Mouse (Mus musculus) kidney, adult 2 months (tissue): ENCODE results near the gene Zbtb4.
A peak's percentile ranks its signal among the peaks of the same experiment; 100 is the strongest.

Experiments used
- CTCF ChIP-seq: fragments of 200-500 bp; conservative IDR thresholded peaks from 2 replicates; pipeline ENCODE4 v1.5.1; 2011; ENCODE audit warnings: low read depth, mild to moderate bottlenecking, control low read depth, low read length, moderate library complexity, mixed read lengths; ENCODE audit not compliant: insufficient read depth, insufficient read length
- POLR2A ChIP-seq: fragments of 200-500 bp; IDR thresholded peaks from one replicate; pipeline ENCODE4 v1.6.1; 2011; ENCODE audit warnings: low read depth, low read length, control low read depth

DNA sequence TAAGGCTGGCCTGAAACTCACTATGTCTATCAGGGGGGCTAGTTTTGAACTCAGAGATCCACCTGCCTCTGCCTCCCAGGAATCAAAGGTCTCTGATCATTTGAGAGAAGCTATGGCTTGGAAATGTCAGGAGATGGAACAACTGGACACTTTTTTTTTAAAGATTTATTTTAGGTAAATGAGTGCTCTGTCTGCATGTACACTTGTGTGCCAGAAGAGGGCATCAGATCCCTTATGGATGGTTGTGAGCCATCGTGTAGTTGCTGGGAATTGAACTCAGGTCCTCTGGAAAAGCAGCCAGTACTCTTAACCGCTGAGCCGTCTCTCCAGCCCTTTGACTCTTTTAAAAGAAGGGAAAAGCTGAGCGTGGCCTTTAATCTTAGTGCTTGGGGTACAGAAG lies 40.7 kb downstream of the Zbtb4 start:
- no peak for TF ChIP-seq POLR2A
- TF ChIP-seq CTCF: 0 out of 2 replicates have a peak, but pooled peaks have one; percentile 6
